Mouse (Mus musculus) WW6 (cell line): ENCODE measurements around the gene Gm6993.

ENCODE experiments used
- DNase-seq: peaks from one replicate; pipeline ENCODE4 v3.0.0-alpha.2; 2013; ENCODE audit warnings: low read depth, low spot score

The Gm6993 gene

DNA sequence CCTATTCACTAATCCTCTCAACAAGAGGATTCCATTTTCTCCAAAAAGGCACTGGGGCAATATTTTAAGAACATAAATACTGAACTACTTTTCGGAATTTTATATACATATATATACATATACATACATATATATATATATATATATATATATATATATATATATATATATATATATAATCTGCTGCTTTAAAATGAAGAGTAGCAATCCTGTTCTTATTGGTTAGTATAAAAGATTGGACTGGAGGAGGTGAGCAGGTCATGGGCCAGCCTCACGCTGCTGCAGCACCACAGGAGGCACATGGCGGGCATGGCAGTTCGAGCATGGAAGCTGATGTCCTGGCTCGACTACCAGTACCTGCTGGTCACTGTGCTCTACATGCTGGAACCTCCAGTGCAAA lies at the start of gene Gm6993:
Gene Gm6993, plus strand, starts transcription at position 301 of the 400 bp plus-strand sequence.
- DNase-seq: no peak

- DNase-seq: no peak
These were observed 49.1 kb upstream of the Gm6993 start for GRCm38 (mm10) chr12:31191329-31191954.

DNA sequence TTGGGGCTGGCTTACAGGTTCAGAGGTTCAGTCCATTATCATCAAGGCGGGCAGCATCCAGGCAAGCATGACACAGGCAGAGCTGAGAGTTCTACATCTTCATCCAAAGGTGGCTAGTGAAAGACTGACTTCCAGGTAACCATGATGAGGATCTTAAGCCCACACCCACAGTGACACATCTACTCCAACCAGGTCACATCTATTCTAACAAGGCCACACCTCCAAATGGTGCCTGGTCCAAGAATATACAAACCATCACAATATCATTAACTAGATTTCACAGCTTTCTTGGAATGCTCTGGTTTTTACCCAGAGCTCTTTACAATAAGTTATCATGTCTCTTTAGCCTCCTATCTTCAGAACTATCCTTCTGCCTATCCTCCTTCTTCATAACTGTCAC lies 38.1 kb upstream of the Gm6993 start:
- DNase-seq: no peak

DNA sequence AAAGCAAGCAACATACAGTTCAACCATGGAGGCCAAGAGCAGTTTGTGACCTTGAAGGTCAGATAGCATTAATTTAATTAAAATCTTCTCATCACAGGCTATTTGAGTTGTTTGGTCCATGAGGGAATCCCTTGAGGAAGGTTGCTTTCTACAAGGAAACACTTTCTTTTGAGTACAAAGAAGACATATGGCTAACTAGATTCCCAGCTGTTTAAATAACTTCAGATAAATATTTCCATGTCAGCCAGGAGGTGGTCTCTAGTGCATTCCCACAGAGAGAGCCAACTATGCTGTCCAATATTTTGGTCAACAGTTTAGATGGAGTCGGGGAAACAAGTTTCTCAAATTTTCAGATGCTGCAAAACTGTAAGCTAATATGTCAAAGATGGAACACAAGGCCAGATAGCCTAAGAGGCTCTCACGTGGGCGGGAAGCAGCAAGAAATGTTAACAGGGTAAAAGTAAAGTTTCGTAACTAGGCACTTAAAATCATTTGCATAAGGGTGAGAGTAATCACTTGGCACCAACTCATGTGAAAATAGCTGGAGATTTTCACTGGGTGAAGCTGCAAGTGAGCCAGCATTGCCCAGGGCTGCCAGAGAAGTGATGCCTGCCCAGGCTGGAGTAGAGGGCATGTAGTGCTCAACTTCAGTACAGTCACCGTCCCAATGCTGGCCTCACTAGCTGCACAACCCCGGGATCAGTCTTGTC lies 36.7 kb upstream of the Gm6993 start:
- no peak for DNase-seq

- no peak for DNase-seq
These were observed 35.7 kb upstream of the Gm6993 start for GRCm38 (mm10) chr12:31204898-31205297.

- no peak for DNase-seq
These were observed 34.5 kb upstream of the Gm6993 start for GRCm38 (mm10) chr12:31205983-31206633.

GRCm38 (mm10) chr12:31208766-31209165 lies 31.8 kb upstream of the Gm6993 start:
- no peak for DNase-seq

DNA sequence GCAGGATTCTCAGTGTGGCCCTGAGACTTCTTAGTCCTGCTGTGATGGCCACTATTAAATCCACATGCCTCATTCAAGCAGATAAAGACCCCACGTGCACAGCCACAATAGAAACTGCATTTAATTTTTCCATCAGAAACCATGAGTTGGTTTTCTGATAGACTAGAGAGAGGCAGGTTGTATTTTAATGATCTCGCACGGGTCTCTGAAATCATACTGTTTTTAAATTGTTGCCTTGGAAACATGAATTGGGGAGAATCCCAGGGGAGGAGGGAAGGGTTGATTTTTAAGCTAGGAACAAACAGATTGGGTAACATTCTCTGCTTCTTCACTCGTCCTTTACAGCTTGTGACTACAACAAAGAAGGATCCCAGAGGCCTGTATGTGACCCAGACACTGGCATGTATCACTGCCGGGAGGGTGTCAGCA lies 31.2 kb upstream of the Gm6993 start:
- DNase-seq: no peak

DNA sequence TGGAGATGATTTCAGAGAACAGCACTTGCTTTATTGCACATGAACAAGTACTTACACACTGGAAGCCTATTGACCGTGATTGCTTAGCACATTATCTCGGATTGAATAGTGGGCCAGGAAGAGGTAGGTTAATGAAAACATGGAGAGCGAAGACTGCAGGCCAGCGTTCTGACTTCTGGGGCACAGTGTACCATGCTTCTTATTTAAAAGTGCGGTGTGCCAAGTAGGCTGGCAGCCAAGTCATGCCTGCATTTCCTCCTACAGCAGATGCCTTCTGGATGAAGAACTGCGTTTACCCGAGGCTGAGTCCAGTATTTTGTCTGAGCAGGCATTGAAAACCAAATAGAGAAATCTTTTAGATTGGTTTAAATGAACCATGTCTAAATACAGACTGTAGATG lies 27.0 kb upstream of the Gm6993 start:
- no peak for DNase-seq

GRCm38 (mm10) chr12:31215003-31215402 lies 25.6 kb upstream of the Gm6993 start:
- no peak for DNase-seq

GRCm38 (mm10) chr12:31217232-31217631 lies 23.3 kb upstream of the Gm6993 start:
- DNase-seq: no peak

DNA sequence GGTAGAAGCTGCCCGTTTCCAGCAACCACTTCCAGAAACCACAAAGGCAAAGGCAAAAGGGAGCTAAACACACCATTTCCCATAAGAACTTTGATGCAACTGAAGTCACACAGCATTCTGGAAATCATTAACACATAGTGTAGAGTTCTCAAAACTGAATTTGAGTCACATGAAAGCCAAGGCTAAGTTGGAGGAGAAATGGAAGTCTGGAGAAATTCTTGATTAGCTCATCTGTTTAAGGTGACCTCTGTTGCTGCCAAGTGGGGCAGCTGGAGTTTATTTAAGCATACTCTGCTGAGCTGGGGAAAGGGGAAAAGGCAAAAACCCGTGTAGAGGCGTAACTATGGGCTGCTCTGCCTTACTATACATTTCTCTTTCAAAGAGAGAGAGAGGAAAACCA lies 21.8 kb upstream of the Gm6993 start:
- no peak for DNase-seq

DNA sequence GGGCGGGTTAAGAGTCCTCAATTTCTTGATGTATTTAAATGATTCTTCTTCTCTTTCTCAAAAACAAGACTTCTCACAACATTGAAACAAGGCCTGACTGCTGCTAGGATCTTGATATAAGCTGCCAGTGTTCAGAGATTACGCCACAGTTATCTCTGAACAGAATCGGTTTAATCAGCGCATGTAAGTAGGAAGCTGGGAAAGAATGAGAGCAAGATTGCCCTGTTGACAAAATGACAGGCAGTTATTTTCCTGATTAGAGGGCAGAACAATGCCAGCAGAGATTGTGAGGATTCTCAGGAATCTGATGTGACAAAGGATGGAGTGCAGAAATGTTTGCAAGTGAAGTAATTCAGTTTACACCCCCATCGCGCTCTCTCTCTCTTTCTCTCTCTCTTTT lies 19.0 kb upstream of the Gm6993 start:
- DNase-seq: no peak

GRCm38 (mm10) chr12:31222282-31222681 lies 18.3 kb upstream of the Gm6993 start:
- DNase-seq: no peak

- no peak for DNase-seq
These were observed 17.8 kb upstream of the Gm6993 start for GRCm38 (mm10) chr12:31222741-31223140.

GRCm38 (mm10) chr12:31225451-31225850 lies 15.1 kb upstream of the Gm6993 start:
- DNase-seq: peak; percentile 52

DNA sequence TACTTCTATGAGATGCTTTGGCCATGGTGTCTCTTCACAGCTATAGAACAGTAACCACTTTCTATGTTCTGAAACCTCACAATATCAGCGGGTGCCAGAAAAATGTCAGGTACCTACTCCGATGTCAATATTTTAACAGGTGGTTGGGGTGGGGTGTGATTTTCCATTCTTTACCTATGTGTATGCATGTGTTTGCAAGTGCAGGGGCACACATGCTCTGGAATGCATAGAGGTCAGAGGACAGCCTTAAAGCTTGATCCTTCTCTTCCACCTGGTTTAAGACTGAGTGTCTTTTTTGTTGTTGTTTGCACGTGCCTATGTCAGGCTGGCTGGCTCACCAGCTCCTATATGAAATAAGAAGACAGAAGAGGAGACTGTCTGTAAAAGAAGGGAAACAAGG lies 13.4 kb upstream of the Gm6993 start:
- no peak for DNase-seq

- DNase-seq: no peak
These were observed 11.7 kb upstream of the Gm6993 start for GRCm38 (mm10) chr12:31228878-31229277.

- DNase-seq: no peak
These were observed 7.9 kb upstream of the Gm6993 start for GRCm38 (mm10) chr12:31232635-31233034.

- no peak for DNase-seq
These were observed 5.6 kb upstream of the Gm6993 start for GRCm38 (mm10) chr12:31235018-31235417.

GRCm38 (mm10) chr12:31236861-31237595 lies 3.5 kb upstream of the Gm6993 start:
- DNase-seq: no peak

DNA sequence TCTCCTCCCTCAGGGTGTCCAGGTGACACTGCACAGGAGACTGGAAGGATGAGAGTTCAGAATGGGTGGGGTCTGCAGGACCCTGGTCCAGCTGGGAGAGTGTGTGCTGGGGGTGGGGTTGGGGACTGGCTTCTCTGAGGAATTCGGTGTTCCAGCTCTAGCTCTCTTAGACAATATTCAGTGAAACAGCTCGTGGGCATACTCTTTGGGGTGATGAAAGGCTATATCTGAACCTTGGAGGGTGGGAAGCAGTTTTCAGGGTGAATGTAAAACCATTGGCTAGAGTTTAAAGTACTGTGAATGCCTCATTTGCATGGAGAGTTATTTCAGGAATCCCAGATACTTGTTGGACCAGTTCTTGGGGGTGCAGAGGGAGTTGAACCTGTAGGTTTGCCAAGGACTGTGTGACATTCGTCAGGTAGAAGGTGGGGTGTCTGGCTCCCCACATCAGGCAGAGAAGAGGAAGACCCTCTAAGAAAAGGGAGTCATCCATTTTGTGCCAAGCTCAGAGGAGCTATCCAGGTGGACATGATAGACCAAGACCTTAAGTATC lies 1.5 kb upstream of the Gm6993 start:
- DNase-seq: no peak
